Mouse (Mus musculus) large intestine, adult 2 months (tissue): ENCODE measurements around the gene Tomm40. TPM values are rescaled to one million over a fixed set of nuclear protein-coding genes. Genes with fewer than 3 reads are reported as not detected.

Source experiments
- DNase-seq: peaks from one replicate; pipeline ENCODE4 v3.0.0-alpha.2; 2012; ENCODE audit warnings: low read depth, low spot score
- WGBS: fragments of 180-500 bp; shearing (Covaris S2); methylation state at CpG from one replicate; pipeline ENCODE4 v1.1.7; 2018; 5-methylcytosine and 5-hydroxymethylcytosine counted together
- polyA plus RNA-seq: library from polyadenylated mRNA; depleted of rRNA; stranded (reverse); fragments of >200 nt; gene quantifications from 2 replicates; pipeline ENCODE4 v1.2.3, GENCODE M21; 2012; rRNA removed

Gene Tomm40
- polyA plus RNA-seq = 97.8 and 115 TPM in 2 replicates

DNA sequence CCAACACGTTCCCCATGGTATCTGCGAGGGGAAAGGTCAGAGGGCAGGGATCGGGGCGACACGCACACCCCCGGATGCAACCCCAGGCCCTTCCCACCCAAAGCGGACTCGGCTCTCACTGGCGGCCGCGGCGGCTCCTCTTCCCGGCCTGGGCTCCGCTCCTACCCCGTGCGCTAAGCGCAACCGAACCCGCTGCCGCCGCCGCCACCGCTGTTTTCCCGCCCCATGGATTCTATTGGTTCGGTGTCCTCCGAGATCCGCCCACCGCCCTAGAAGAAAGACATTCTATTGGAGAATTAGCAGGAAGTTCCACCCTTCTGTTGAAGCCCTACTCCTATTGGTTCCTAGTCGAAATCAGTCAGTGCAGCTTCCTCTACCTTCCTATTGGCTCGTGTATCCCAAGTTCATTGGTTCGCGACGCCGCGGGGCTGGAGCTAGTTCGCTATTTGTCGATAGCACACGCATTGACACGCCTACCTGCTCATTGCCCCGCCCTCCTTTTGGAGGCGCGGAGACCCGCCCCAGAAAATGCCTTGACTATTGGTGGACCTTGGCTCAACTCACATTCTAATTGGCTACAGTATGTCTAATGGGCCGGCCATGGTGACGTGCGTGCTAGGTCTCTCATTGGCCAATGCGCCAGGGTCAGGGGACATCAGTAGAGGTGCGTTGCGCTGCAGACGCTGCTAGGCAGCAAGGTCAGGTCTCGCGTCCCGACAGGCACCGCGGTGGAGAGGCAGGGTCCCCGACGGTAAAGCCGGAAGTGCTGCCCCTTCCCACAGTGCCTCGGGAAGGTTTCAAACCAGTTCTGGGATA, at the start of gene Tomm40:
Tomm40 (minus strand) TSS at position 200 of the 816 bp plus-strand sequence.
- WGBS = under 1% methylated on average over 59 of the region's 59 CpGs
- peak; percentile 99 for DNase-seq

GRCm38 (mm10) chr7:19764581-19764980, 49.3 kb upstream of the Tomm40 start:
- WGBS = 80% methylated on average over 9 of the region's 9 CpGs
- DNase-seq = no peak

DNA sequence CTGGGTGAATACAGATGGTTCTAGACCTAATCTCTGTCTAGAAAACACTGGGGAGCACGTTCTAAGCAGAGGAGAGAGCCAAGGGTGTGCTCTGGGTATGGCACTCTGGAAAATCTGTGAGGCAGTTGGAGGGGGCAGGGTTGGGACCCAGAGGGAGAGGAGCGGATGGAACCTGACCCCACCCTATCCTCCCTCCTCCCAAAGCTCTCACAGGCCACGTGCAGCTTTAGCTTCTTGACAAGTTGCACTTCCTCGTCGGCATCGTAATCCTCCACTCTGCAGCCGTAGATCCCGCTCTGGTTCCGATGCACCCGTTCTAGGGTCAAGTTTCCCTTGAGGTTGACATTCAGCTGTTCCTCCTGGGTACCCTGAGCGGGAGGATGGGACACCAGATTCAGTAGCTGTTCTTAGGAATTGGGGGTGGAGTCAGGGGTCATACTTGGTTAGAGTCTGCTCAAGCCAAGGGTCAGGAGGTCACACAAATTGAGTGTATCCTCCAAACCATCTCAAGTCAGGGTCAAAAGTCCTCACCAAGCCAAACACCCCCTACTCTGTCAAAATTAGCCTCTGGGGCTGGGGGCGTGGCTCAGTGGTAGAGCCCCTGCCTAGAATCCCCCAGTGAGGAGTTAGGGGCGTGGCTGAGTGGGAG, 48.7 kb upstream of the Tomm40 start:
- no peak for DNase-seq
- WGBS = 67% methylated on average over 13 of the region's 13 CpGs

DNA sequence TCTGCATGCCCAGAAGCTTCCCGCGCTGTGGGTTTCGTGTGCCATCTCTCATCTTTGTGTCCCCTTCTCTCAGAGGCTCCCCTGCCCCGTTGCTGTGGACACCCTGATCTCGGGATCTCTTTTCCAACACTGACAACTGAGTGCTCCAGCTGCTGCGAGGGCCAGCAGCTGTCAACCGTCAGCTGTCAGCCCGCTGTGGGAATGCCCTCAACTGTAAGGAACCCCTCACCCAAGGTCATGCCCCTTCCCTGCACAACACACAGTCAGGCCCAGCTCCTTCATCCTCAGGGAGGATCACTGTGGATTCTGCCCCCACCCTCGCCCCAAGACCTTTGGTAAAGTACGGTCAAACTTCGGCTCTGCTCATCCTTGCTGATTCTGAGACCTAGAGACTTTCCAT, 47.0 kb upstream of the Tomm40 start:
- no peak for DNase-seq
- WGBS = 81% methylated on average over 11 of the region's 11 CpGs

GRCm38 (mm10) chr7:19760021-19760420, 44.8 kb upstream of the Tomm40 start:
- 44% methylated on average over 13 of the region's 13 CpGs for WGBS
- DNase-seq = no peak

- WGBS = 92% methylated on average over 13 of the region's 13 CpGs
- DNase-seq = no peak
Observed at GRCm38 (mm10) chr7:19758623-19759022, 43.4 kb upstream of the Tomm40 start.

DNA sequence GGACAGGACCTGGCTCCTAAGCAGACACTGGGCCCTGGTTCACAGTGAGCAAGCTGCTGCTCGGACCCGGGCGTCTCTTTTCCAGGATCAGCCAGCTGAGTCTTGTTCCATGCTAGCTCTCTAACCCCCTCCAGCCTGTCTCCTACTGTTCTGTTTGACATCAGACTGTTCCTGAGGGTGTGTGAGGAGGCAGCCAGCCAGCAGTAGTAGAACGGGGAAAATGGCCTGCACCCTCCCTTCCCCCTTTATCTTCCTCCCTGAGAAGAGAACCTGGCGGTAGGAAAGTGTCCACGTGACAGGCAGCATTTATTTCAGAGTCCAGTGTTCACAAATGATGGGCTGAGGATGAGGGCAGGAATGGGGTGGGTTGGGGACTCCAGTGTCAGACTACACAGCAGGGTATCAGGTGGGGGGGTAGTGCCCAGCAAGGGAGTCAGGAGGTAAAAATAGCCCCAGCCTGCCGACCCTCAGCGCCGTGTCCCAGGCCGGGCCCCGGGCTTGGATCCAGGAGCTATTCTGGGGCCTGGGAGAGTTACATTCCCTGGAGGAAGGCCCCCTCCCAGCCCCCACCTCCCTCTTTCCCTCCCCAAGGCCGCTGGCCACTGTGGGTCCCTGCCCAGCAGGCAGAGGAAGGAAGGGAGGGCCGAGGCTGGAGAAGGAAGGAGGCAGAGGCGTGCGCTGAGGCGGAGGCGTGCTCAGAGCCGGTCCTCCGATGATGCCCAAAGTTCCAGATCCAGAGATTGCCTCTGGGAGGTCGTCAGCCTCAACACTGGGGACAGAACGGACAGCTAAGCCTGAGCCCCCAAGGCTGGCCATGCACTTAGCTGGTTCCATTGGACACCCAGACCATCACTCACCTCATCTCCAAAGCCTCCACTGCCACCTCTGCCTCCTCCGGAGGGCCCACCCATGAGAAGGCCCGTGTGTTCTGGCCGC, 40.9 kb upstream of the Tomm40 start:
- WGBS = 52% methylated on average over 24 of the region's 24 CpGs
- no peak for DNase-seq

DNA sequence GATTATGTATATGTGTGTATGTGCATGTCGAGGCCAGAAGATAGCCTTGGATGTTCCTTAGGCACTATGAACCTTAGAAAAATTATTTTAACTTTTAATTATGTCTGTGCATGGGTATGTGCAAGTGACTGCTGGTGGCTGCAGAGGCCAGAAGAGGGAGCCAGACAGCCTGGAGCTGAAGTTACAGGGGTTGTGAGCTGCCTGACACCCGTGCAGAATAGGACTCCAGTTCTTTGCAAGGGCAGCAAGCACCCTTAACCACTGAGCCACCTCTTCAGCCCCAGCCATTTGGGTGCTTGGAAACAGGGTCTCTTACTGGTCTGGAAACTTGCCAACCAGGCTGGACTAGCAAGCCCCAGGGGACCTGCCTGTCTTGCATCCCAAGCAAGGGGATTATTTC, 39.8 kb upstream of the Tomm40 start:
- 74% methylated on average over 2 of the region's 2 CpGs for WGBS
- no peak for DNase-seq

- DNase-seq = no peak
- WGBS = 66% methylated on average over 1 of the region's 1 CpGs
Observed at GRCm38 (mm10) chr7:19754065-19754464, 38.8 kb upstream of the Tomm40 start.

GRCm38 (mm10) chr7:19753587-19753986, 38.3 kb upstream of the Tomm40 start:
- no peak for DNase-seq
- 21% methylated on average over 7 of the region's 7 CpGs for WGBS

GRCm38 (mm10) chr7:19752652-19753051, 37.4 kb upstream of the Tomm40 start:
- DNase-seq = no peak
- WGBS = 79% methylated on average over 8 of the region's 8 CpGs

DNA sequence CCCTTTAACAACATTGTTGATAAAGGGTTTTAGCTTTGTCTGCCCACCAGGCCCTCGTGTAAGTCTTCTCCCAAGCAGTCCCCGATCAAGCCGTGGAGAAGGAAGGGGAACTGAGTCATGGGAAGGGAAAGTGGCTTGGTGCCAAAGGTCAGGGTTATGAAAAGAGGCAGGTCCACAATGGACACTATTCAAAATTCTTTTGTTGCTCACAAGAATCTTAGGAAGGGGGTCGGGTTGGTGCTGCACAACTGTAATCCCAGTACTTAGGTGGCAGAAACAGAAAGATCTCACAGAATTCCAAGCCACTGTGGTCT, 35.8 kb upstream of the Tomm40 start:
- DNase-seq = no peak
- WGBS = 14% methylated on average over 4 of the region's 4 CpGs

DNA sequence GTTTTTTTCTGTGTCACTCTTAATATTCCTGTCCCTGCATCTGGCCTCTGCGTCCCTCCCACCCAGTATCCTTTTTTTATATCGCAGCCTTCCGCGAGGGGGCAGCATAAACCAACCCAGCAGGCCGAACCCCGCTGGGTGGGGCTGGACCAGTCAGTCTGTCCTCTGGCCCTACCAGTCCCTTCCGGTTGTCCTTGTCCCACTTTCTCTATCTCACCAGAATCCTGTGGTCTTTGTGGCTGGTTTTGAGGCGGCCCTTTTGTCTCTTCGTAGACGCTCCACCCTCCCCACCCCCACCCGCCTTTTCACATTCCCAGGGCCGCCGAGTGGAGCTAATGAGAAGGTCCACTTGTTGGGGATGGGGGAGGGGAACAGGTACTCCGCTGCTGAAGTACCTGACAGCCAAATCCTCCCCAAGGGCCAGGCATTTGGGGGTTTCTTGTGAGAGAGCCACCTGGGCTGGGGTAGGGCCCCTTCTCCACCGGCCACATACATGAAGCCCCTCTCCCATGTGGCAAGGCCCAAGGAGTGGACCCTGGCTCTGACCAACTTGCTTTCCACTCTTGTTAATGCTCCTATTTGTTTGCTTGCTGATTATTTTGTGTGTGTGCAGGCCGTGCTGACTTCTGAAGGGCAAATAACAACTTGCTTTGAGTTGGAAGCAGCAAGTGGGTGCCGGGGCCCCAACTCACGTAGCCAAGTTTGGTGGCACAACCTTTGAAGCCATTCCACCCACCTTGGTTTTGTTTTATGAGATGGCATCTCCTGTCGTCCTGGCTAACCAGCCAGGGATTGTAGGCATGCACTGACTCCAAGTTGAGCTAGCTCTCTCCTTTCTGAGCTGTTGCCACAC, 35.2 kb upstream of the Tomm40 start, which contains the start of gene Nectin2:
Nectin2 (minus strand) TSS at position 267 of the 853 bp plus-strand sequence.
- DNase-seq = peak; percentile 81
- 10% methylated on average over 19 of the region's 19 CpGs for WGBS

GRCm38 (mm10) chr7:19749389-19750216, 34.4 kb upstream of the Tomm40 start:
- under 1% methylated on average over 38 of the region's 46 CpGs for WGBS
- DNase-seq = peak; percentile 98

GRCm38 (mm10) chr7:19748219-19749195, 33.3 kb upstream of the Tomm40 start:
- 2% methylated on average over 32 of the region's 32 CpGs for WGBS
- no peak for DNase-seq

DNA sequence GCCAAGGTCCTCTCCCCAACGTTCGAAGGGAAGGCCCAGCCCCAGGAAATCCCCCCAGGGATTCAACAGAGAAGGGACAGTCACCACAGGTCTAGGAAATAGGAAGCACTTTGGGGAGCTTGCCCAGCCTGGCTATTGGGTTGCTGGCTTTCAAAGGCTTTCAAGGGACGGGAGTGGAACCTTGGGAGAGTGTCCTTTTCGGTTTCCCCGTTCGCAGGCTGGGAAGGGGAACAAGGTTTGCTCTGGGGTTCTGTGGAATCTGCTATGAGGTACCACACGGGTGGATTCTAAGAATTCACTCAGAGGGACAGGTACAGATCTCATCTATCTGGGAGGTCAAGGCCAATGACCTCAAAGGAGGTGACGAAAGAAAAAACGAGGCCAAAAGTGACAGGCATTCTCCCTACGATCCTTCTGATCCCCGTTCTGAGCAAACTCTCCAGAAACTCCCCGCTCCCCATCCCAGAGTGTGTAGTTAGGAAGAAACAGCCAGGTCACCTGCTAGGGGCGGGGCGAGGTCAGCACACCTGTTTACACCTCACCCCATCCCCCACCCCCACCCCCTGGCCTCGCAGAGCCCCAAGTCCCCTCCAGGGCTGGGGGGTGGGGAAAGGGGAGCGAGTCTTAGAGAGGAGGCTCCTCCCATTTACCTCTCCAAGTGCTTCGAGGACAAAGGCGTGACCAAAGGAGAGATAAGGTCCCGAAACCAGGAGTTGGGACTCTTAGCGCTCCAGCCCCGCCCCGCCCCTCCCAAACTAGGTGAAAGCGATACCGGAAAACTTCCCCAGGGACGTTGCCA, 32.4 kb upstream of the Tomm40 start:
- WGBS = 13% methylated on average over 25 of the region's 25 CpGs
- DNase-seq = peak; percentile 70
